Mouse (Mus musculus) G1E (cell line): ENCODE data around the gene Ankrd35.

ENCODE experiments used
- CTCF ChIP-seq: IDR thresholded peaks from 2 replicates; pipeline ENCODE4 v1.5.1; 2012; ENCODE audit warnings: low read depth, low read length, inconsistent platforms, mixed read lengths
- TAL1 ChIP-seq: conservative IDR thresholded peaks from 2 replicates; pipeline ENCODE4 v1.6.1; 2012; ENCODE audit warnings: low read depth, low read length, inconsistent platforms, mixed read lengths

- TF ChIP-seq CTCF (no peak), TAL1 (no peak)
Observed at GRCm38 (mm10) chr3:96688854-96689253, 18.9 kb downstream of the Ankrd35 start.
